Mouse (Mus musculus) heart, embryonic 12.5 days (tissue): ENCODE results near the gene Cobl. TPM values are rescaled to one million over a fixed set of nuclear protein-coding genes. Genes with fewer than 3 reads are reported as not detected.

Experiments
- ATAC-seq: fragments of 200-750 bp; cut with Nextera tagmentation; 2 replicates; pipeline ENCODE4 v1.8.0; 2017; ENCODE audit warnings: moderate TSS enrichment, moderate library complexity; ENCODE audit not compliant: insufficient number of reproducible peaks, low FRiP score
- H3K27ac ChIP-seq: fragments of 300-500 bp; sonication (generic); 2 replicates; pipeline ENCODE4 v1.5.1; 2016; ENCODE audit warnings: mild to moderate bottlenecking, moderate library complexity; ENCODE audit not compliant: poor library complexity, severe bottlenecking
- H3K27me3 ChIP-seq: fragments of 300-500 bp; sonication (generic); replicated peaks from 2 replicates; pipeline ENCODE4 v1.6.1; 2016; ENCODE audit warnings: mild to moderate bottlenecking, moderate library complexity
- H3K36me3 ChIP-seq: fragments of 300-500 bp; sonication (generic); 2 replicates; pipeline ENCODE4 v1.6.1; 2016; ENCODE audit warnings: mild to moderate bottlenecking, moderate library complexity
- H3K4me1 ChIP-seq: fragments of 300-500 bp; sonication (generic); replicated peaks from 2 replicates; pipeline ENCODE4 v1.6.1; 2016; ENCODE audit warnings: mild to moderate bottlenecking
- H3K4me2 ChIP-seq: fragments of 300-500 bp; sonication (generic); 2 replicates; pipeline ENCODE4 v1.6.1; 2016; ENCODE audit warnings: mild to moderate bottlenecking, moderate library complexity
- H3K4me3 ChIP-seq: fragments of 300-500 bp; sonication (generic); 2 replicates; pipeline ENCODE4 v1.5.1; 2016; ENCODE audit warnings: mild to moderate bottlenecking
- H3K9ac ChIP-seq: fragments of 300-500 bp; sonication (generic); 2 replicates; pipeline ENCODE4 v1.6.1; 2016; ENCODE audit warnings: mild to moderate bottlenecking, moderate library complexity
- H3K9me3 ChIP-seq: fragments of 300-500 bp; sonication (generic); replicated peaks from 2 replicates; pipeline ENCODE4 v1.6.1; 2016; ENCODE audit warnings: mild to moderate bottlenecking, moderate library complexity
- WGBS: fragments of 180-500 bp; shearing (Covaris S2); methylation state at CpG from one replicate; pipeline ENCODE4 v1.1.7; 2016; 5-methylcytosine and 5-hydroxymethylcytosine counted together
- polyA plus RNA-seq: library from polyadenylated mRNA; unstranded; fragments of >200 nt; fragmentation: Nextera tagmentation; extraction: Ambion mirVana; gene quantifications from 2 replicates; pipeline ENCODE4 v1.2.1, GENCODE M21; 2016

Cobl gene
- 34.8 and 39.4 TPM in 2 replicates for polyA plus RNA-seq

DNA sequence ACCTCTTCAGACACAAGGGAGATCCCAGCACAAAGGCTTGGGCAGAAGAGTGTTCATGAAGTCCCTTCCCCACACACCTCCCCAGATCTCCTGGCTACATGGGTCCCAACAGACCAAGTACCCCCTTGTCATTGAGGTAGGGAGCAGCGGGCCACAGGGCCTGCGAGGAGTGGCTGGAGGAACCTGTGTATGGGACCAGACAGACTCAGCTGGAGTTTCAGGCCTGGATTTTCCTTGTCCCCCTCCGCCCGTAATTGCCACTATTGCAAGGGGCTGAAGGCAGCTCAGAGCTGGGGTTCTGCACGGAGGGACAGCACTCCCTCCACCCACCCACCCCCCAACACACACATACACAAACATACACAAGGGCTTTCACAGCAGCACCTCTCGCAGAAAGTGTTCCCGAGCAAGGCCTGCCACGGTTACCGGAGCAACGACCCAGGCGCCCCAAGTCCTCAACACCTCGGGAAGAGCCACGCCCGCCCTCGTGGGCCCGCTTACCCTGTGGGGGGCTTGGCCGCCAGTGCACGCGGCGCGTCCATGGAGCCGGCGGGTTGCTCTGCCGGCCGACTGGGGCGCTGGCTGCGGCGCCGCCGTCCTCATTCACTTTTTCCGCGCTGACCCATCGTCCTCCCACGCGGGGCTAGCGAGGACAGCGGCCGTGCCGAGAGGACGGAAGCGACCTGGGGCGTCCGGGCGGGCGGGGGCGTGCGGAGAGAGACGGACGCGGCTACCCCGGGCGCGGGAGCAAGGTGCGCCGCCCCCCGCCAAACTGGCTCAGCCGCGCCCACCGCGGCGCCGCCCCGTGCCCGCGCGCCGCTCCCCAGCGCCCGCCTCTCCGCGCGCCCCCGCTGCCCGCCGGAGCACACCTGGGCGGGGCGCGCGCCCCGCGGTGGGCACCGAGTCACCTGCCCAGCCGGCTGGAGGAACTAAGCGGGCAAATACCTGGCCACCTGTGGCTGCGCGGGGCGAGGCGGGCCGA, at the start of gene Cobl:
Gene Cobl, minus strand, starts transcription at position 780 of the 982 bp plus-strand sequence.
- H3K9me3 ChIP-seq, result no peaks in the 10 kb centered on the region
- H3K36me3 ChIP-seq, result no peaks in the 10 kb centered on the region
- WGBS, result under 1% methylated on average over 64 of the region's 89 CpGs
- peak within 1 kb of the TSS; percentile 96 for H3K4me2 ChIP-seq
- 0 out of 2 replicates have a peak, but pooled peaks cover 4% of the 10 kb centered on the region for H3K4me1 ChIP-seq
- ATAC-seq, result peak; percentile 56
- peaks cover 28% of the 10 kb centered on the region for H3K27me3 ChIP-seq
- H3K27ac ChIP-seq, result no peak within 1 kb of the TSS
- H3K9ac ChIP-seq, result peak within 1 kb of the TSS; percentile 79
- peak within 1 kb of the TSS; percentile 84 for H3K4me3 ChIP-seq

DNA sequence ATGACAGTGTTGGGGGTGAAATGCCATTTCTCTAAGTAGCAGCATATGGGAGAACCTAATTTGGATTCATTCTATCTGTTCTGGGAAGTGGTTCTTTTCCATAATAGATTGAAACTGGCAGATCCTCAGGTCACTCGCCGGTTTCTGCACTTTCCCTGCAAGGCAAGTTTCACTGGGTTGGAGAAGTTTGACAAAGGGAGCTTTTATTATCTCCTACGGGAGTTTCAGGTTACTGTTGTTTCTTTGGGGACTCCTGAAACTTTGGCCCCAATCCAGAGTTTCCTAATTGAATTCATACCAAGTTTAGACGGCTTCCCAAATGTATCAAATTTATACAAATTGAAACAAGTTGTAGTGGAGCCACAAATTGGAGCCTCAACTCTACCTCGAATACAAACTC, 49.0 kb upstream of the Cobl start:
- Histone ChIP-seq H3K27ac (no peak overlapping the region), H3K9me3 (no peaks in the 10 kb centered on the region)
- 57% methylated on average over 5 of the region's 5 CpGs for WGBS

DNA sequence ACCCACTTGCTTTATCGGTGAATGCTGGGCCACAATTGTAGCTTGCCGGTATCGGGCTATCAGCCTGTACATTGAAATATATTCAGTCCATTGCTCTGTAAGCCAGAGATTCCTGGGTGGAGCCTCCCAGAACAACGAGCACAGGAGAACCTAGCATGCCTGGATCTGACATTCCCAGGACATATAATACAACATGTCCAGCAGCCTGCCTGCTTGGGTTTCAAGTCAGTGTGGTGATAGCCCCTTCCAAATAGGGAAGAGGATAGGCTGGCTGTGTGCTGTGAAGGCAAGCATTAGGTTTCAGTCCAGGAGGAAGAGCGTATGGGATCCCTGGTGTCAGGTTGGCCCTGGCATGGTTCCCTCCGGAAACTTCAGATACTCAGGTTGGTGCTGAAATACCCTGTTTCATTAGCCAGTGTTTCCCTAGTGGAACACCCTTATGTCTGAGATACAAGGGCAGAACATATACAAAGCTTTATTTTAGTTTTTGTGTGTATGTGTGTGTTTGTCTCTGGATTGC, 41.7 kb upstream of the Cobl start:
- Histone ChIP-seq H3K27ac (no peak overlapping the region), H3K9ac (no peak overlapping the region), H3K4me2 (no peak overlapping the region), H3K4me3 (no peak overlapping the region), H3K4me1 (no peaks in the 10 kb centered on the region), H3K9me3 (no peaks in the 10 kb centered on the region), H3K27me3 (no peaks in the 10 kb centered on the region), H3K36me3 (no peaks in the 10 kb centered on the region)
- WGBS, result 84% methylated on average over 6 of the region's 6 CpGs
- no peak for ATAC-seq

More for the DNA sequence above, 49.0 kb upstream of the Cobl start:
- Histone ChIP-seq H3K4me3 (no peak overlapping the region), H3K4me1 (no peaks in the 10 kb centered on the region), H3K27me3 (no peaks in the 10 kb centered on the region), H3K9ac (no peak overlapping the region), H3K4me2 (no peak overlapping the region), H3K36me3 (no peaks in the 10 kb centered on the region)
- ATAC-seq, result no peak

- ATAC-seq, result no peak
- H3K27ac ChIP-seq, result no peak overlapping the region
- WGBS, result 87% methylated on average over 4 of the region's 4 CpGs
Measured at GRCm38 (mm10) chr11:12503756-12504155, 39.0 kb upstream of the Cobl start.

GRCm38 (mm10) chr11:12501721-12502120, 37.0 kb upstream of the Cobl start:
- no peak overlapping the region for H3K27ac ChIP-seq
- no peaks in the 10 kb centered on the region for H3K4me1 ChIP-seq
- no peak overlapping the region for H3K4me2 ChIP-seq
- H3K27me3 ChIP-seq, result no peaks in the 10 kb centered on the region
- no peak overlapping the region for H3K4me3 ChIP-seq
- no peaks in the 10 kb centered on the region for H3K9me3 ChIP-seq
- no peaks in the 10 kb centered on the region for H3K36me3 ChIP-seq
- H3K9ac ChIP-seq, result no peak overlapping the region
- ATAC-seq, result no peak
- WGBS, result 71% methylated on average over 3 of the region's 3 CpGs

More at GRCm38 (mm10) chr11:12503756-12504155, 39.0 kb upstream of the Cobl start:
- no peak overlapping the region for H3K4me3 ChIP-seq
- H3K4me2 ChIP-seq, result no peak overlapping the region
- no peaks in the 10 kb centered on the region for H3K27me3 ChIP-seq
- no peaks in the 10 kb centered on the region for H3K4me1 ChIP-seq
- H3K9me3 ChIP-seq, result no peaks in the 10 kb centered on the region
- no peak overlapping the region for H3K9ac ChIP-seq
- no peaks in the 10 kb centered on the region for H3K36me3 ChIP-seq

- no peak; the same call in 1 of the 2 replicates for ATAC-seq
- no peaks in the 10 kb centered on the region for H3K36me3 ChIP-seq
- no peak overlapping the region for H3K4me2 ChIP-seq
- H3K9ac ChIP-seq, result no peak overlapping the region
- no peaks in the 10 kb centered on the region for H3K9me3 ChIP-seq
- no peaks in the 10 kb centered on the region for H3K27me3 ChIP-seq
- 0 out of 2 replicates have a peak overlapping the region, but pooled peaks have one; percentile 38 for H3K27ac ChIP-seq
- H3K4me1 ChIP-seq, result peaks cover 6% of the 10 kb centered on the region
- no peak overlapping the region for H3K4me3 ChIP-seq
Measured at GRCm38 (mm10) chr11:12493791-12494190, 29.0 kb upstream of the Cobl start.

- no peak overlapping the region for H3K9ac ChIP-seq
- 79% methylated on average over 3 of the region's 3 CpGs for WGBS
- no peaks in the 10 kb centered on the region for H3K4me1 ChIP-seq
- no peak overlapping the region for H3K4me2 ChIP-seq
- H3K9me3 ChIP-seq, result no peaks in the 10 kb centered on the region
- H3K4me3 ChIP-seq, result no peak overlapping the region
- no peak overlapping the region for H3K27ac ChIP-seq
- no peaks in the 10 kb centered on the region for H3K36me3 ChIP-seq
- no peaks in the 10 kb centered on the region for H3K27me3 ChIP-seq
- ATAC-seq, result no peak
Measured at GRCm38 (mm10) chr11:12479856-12480403, 15.2 kb upstream of the Cobl start.

DNA sequence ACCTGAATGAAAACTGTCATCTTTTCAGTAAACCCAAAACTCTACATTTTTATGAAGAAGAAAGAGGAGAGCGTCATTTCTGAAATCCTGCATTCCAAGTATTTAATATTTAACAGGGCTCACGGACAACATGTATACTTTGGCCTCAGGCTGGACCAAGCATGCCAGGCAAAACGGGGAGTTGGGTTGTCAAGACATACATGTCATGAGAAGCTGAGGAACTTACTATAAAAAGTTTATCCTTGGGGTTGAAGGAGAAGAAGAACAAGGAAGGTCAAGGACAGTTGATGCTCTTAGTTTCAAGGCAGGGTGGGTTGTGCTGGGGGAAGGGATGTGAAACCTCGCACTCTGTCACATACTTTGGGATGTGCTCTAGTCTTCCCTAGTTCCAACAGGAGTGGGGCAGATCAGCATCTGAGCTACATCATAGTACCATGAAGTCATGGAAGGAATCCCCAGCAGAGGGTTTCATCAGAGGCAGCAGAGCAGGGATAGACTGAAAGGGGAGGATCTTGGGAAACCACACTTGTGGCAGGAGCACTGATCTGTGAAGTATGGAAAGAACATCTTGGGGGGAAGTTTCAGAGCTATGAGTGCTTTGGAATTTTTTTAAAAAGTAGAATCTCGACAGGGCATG, 9.7 kb upstream of the Cobl start:
- Histone ChIP-seq H3K4me3 (no peak overlapping the region), H3K9ac (no peak overlapping the region), H3K4me2 (no peak overlapping the region), H3K9me3 (no peaks in the 10 kb centered on the region), H3K4me1 (no peaks in the 10 kb centered on the region), H3K27me3 (no peaks in the 10 kb centered on the region), H3K27ac (no peak overlapping the region), H3K36me3 (no peaks in the 10 kb centered on the region)
- ATAC-seq, result no peak
- WGBS, result 75% methylated on average over 5 of the region's 5 CpGs

GRCm38 (mm10) chr11:12473625-12474298, 9.0 kb upstream of the Cobl start:
- no peaks in the 10 kb centered on the region for H3K27me3 ChIP-seq
- H3K36me3 ChIP-seq, result no peaks in the 10 kb centered on the region
- no peak overlapping the region for H3K9ac ChIP-seq
- no peaks in the 10 kb centered on the region for H3K9me3 ChIP-seq
- no peak overlapping the region for H3K4me3 ChIP-seq
- WGBS, result 72% methylated on average over 5 of the region's 5 CpGs
- no peaks in the 10 kb centered on the region for H3K4me1 ChIP-seq
- H3K27ac ChIP-seq, result no peak overlapping the region
- ATAC-seq, result no peak
- H3K4me2 ChIP-seq, result no peak overlapping the region

DNA sequence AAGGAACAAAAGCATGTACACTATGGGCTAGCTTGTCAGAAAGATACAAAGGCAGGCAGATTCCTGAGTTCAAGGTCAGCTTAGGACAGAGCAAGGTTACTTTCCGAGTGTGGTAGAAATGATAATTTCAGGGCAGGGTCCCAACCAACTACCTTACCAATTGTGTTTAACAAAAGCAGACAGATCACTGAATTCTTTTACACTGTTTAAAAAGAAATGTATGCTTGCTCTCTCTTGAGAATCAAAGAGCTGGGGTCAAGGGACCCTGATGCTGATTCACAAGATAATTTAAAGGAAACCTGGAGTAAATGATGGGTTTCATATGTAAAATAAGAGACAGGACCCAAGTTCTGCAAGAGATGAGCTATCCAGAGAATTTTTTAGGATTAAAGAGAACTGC, 4.9 kb upstream of the Cobl start:
- peaks cover 14% of the 10 kb centered on the region for H3K27me3 ChIP-seq
- no peak overlapping the region for H3K27ac ChIP-seq
- H3K36me3 ChIP-seq, result no peaks in the 10 kb centered on the region
- no peaks in the 10 kb centered on the region for H3K9me3 ChIP-seq
- H3K4me2 ChIP-seq, result no peak overlapping the region
- H3K4me3 ChIP-seq, result no peak overlapping the region
- 52% methylated on average over 1 of the region's 1 CpGs for WGBS
- H3K9ac ChIP-seq, result no peak overlapping the region
- H3K4me1 ChIP-seq, result no peaks in the 10 kb centered on the region
- ATAC-seq, result no peak
